Mouse (Mus musculus) kidney, adult 2 months (tissue): Measurements from ENCODE around the gene Thbs4. TPM values are rescaled to one million over a fixed set of nuclear protein-coding genes. Genes with fewer than 3 reads are reported as not detected.
A peak's percentile ranks its signal among the peaks of the same experiment; 100 is the strongest.

Experiments
- DNase-seq: peaks from one replicate; pipeline ENCODE4 v3.0.0; 2021
- H3K27ac ChIP-seq: fragments of 200-500 bp; 2 replicates; pipeline ENCODE4 v1.5.1; 2012; ENCODE audit warnings: low read depth, low read length, control low read depth, inconsistent platforms; ENCODE audit not compliant: insufficient read depth
- H3K27me3 ChIP-seq: fragments of 200-500 bp; replicated peaks from 2 replicates; pipeline ENCODE4 v1.6.1; 2012; ENCODE audit warnings: mild to moderate bottlenecking, moderate library complexity, low read length, inconsistent platforms; ENCODE audit not compliant: control insufficient read depth, insufficient read depth
- H3K36me3 ChIP-seq: fragments of 200-500 bp; 2 replicates; pipeline ENCODE4 v1.6.1; 2012; ENCODE audit warnings: mild to moderate bottlenecking, moderate library complexity, low read length, inconsistent platforms; ENCODE audit not compliant: control insufficient read depth, insufficient read depth
- H3K4me1 ChIP-seq: fragments of 200-500 bp; 2 replicates; pipeline ENCODE4 v1.6.1; 2011; ENCODE audit warnings: low read length; ENCODE audit not compliant: control insufficient read depth, insufficient read depth
- H3K4me3 ChIP-seq: fragments of 200-500 bp; 2 replicates; pipeline ENCODE4 v1.5.1; 2011; ENCODE audit warnings: mild to moderate bottlenecking, low read depth, low read length, control low read depth; ENCODE audit not compliant: insufficient read depth
- CTCF ChIP-seq: fragments of 200-500 bp; conservative IDR thresholded peaks from 2 replicates; pipeline ENCODE4 v1.5.1; 2011; ENCODE audit warnings: low read depth, mild to moderate bottlenecking, control low read depth, low read length, moderate library complexity, mixed read lengths; ENCODE audit not compliant: insufficient read depth, insufficient read length
- POLR2A ChIP-seq: fragments of 200-500 bp; IDR thresholded peaks from one replicate; pipeline ENCODE4 v1.6.1; 2011; ENCODE audit warnings: low read depth, low read length, control low read depth
- WGBS: fragments of 180-500 bp; shearing (Covaris S2); methylation state at CpG from one replicate; pipeline ENCODE4 v1.1.7; 2018; 5-methylcytosine and 5-hydroxymethylcytosine counted together
- polyA plus RNA-seq: library from polyadenylated mRNA; depleted of rRNA; stranded (reverse); fragments of >200 nt; gene quantifications from 2 replicates; pipeline ENCODE4 v1.2.3, GENCODE M21; 2012

The Thbs4 gene
- polyA plus RNA-seq, 1 experiment = 3.1 TPM

- TF ChIP-seq CTCF (peak; percentile 82), POLR2A (no peak)
- no peak overlapping the region for H3K4me3 ChIP-seq
These were observed 43.6 kb downstream of the Thbs4 start for GRCm38 (mm10) chr13:92750976-92751518.

GRCm38 (mm10) chr13:92743337-92743736 is 51.3 kb downstream of the Thbs4 start:
- WGBS = 84% methylated on average over 5 of the region's 5 CpGs
- H3K27ac ChIP-seq = no peak overlapping the region

More at GRCm38 (mm10) chr13:92750976-92751518, 43.6 kb downstream of the Thbs4 start:
- Histone ChIP-seq H3K27me3 (no peaks in the 10 kb centered on the region), H3K36me3 (no peaks in the 10 kb centered on the region), H3K27ac (no peak overlapping the region), H3K4me1 (no peaks in the 10 kb centered on the region)
- DNase-seq = peak; percentile 71
- 7% methylated on average over 7 of the region's 7 CpGs for WGBS

GRCm38 (mm10) chr13:92742886-92743285 is 51.7 kb downstream of the Thbs4 start:
- WGBS = 89% methylated on average over 4 of the region's 4 CpGs
- H3K36me3 ChIP-seq = no peaks in the 10 kb centered on the region
- TF ChIP-seq POLR2A = no peak
- TF ChIP-seq CTCF = no peak

More at GRCm38 (mm10) chr13:92743337-92743736, 51.3 kb downstream of the Thbs4 start:
- no peak for DNase-seq
- no peak overlapping the region for H3K4me3 ChIP-seq
- no peak for TF ChIP-seq POLR2A
- TF ChIP-seq CTCF = no peak
- H3K4me1 ChIP-seq = no peaks in the 10 kb centered on the region
- H3K27me3 ChIP-seq = no peaks in the 10 kb centered on the region
- H3K36me3 ChIP-seq = no peaks in the 10 kb centered on the region

GRCm38 (mm10) chr13:92740671-92741270 is 53.8 kb downstream of the Thbs4 start:
- Histone ChIP-seq H3K4me1 (no peaks in the 10 kb centered on the region), H3K27ac (no peak overlapping the region), H3K4me3 (no peak overlapping the region), H3K27me3 (no peaks in the 10 kb centered on the region), H3K36me3 (no peaks in the 10 kb centered on the region)
- WGBS = 10% methylated on average over 2 of the region's 2 CpGs
- peak; percentile 35 for DNase-seq
- TF ChIP-seq POLR2A (no peak), CTCF (peak; percentile 67)

More at GRCm38 (mm10) chr13:92742886-92743285, 51.7 kb downstream of the Thbs4 start:
- Histone ChIP-seq H3K27ac (no peak overlapping the region), H3K4me3 (no peak overlapping the region), H3K27me3 (no peaks in the 10 kb centered on the region), H3K4me1 (no peaks in the 10 kb centered on the region)
- DNase-seq = no peak

- WGBS = 87% methylated on average over 3 of the region's 3 CpGs
- H3K4me1 ChIP-seq = no peaks in the 10 kb centered on the region
- TF ChIP-seq CTCF (no peak), POLR2A (no peak)
- H3K27me3 ChIP-seq = no peaks in the 10 kb centered on the region
- H3K27ac ChIP-seq = no peak overlapping the region
- no peaks in the 10 kb centered on the region for H3K36me3 ChIP-seq
- H3K4me3 ChIP-seq = no peak overlapping the region
- DNase-seq = no peak
These were observed 54.8 kb downstream of the Thbs4 start for GRCm38 (mm10) chr13:92739858-92740257.

GRCm38 (mm10) chr13:92738821-92739220 is 55.8 kb downstream of the Thbs4 start:
- H3K36me3 ChIP-seq = no peaks in the 10 kb centered on the region
- 86% methylated on average over 3 of the region's 3 CpGs for WGBS
- TF ChIP-seq POLR2A = no peak
- DNase-seq = no peak
- H3K27me3 ChIP-seq = no peaks in the 10 kb centered on the region
- no peak overlapping the region for H3K27ac ChIP-seq
- no peak overlapping the region for H3K4me3 ChIP-seq
- no peaks in the 10 kb centered on the region for H3K4me1 ChIP-seq

- Histone ChIP-seq H3K27me3 (no peaks in the 10 kb centered on the region), H3K4me1 (no peaks in the 10 kb centered on the region), H3K27ac (no peak overlapping the region), H3K4me3 (no peak overlapping the region), H3K36me3 (no peaks in the 10 kb centered on the region)
- 43% methylated on average over 11 of the region's 11 CpGs for WGBS
- TF ChIP-seq CTCF (no peak), POLR2A (no peak)
- DNase-seq = no peak
These were observed 57.9 kb downstream of the Thbs4 start for GRCm38 (mm10) chr13:92736516-92737300.
